Mouse (Mus musculus) fibroblast of lung, adult 2 months (primary cell): Measurements from ENCODE around the gene Zc3hav1.

Source experiments
- DNase-seq: peaks from one replicate; pipeline ENCODE4 v3.0.0-alpha.2; 2011; ENCODE audit warnings: low read depth

The Zc3hav1 gene

DNA sequence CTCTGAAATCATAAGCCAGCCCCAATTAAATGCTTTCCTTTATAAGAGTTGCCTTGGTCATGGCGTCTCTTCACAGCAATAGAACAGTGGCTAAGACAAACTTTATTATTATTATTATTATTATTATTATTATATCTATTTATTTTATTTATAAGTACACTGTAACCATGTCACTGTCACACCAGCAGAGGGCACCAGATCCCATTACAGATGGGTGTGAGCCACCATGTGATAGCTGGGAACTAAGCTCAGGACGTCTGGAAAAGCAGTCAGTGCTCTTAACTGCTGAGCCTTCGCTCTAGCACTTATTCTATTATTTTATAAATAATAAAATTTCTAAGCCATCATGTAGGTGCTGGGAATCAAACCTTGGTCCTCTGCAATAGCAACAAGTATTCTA is 60.7 kb downstream of the Zc3hav1 start:
- DNase-seq: no peak

DNA sequence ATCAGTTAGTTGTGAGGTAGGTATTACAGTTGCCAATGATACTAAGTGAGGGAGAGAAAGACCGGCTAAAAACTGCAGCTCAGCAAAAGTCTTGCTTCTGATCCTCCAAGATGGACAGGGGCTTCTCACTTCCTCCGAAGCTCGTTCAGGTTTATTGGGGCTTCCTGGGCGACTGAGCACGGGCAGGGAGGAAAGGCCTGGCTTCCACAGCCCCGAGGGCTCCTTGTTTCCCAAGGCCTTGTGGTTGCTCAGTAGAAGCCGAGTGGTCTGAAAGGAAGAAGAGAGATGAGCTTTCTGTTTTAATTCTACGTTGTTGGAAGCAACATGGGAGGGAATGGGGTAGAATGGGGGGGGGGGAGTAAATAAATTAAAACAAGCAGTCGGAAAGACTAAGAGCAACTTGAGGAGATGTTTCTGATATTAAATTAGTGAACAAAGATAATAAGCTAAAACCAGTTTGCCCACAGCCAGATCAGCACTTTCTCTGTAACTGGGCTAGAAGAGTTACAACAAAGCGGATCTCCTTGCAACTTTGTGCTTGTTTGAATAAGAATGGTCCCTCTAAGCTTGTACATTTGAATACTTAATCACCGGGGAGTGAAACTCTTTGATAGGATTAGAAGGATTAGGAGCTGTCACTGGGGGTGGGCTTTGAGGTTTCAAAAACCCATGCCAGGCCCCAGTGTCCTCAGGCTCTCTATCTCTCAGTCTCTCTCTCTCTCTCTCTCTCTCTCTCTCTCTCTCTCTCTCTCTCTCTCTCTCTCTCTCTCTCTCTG is 61.3 kb downstream of the Zc3hav1 start:
- DNase-seq: no peak

DNA sequence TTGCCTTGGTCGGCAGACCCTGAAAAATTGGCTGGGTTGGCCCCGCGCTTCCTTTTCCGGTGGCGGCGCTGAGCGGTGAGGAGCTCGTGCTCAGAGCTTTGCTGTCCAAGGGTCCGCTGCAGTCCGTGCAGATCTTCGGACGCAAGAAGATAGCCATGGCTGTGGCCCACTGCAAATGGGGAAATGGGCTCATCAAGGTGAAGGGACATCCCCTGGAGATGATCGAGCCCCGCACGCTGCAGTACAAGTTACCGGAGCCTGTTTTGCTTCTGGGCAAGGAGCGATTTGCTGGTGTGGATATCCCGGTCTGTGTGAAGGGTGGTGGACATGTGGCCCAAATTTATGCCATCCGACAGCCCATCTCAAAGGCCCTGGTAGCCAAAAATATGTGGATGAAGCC is 70.0 kb downstream of the Zc3hav1 start:
- no peak for DNase-seq

DNA sequence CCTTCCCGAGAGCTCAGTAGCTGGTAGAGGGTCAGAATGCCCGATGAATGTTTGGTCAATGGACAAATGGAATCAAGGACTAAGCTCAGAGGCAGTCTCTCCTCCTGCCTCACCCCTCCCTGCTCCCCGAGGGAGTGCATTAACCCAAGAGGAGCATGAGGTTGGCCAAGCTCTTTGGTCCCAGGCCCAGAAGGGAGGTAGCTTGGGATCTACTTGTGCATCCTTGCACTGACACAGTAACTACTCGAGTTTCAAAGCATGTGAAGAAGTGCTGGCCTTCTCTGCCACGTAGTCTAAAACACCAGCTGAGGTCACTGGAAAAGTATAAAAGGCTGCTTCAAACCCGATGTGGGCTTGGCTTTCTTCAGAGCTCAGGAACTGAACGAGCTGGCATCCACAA is 89.9 kb downstream of the Zc3hav1 start:
- peak; percentile 10 for DNase-seq

DNA sequence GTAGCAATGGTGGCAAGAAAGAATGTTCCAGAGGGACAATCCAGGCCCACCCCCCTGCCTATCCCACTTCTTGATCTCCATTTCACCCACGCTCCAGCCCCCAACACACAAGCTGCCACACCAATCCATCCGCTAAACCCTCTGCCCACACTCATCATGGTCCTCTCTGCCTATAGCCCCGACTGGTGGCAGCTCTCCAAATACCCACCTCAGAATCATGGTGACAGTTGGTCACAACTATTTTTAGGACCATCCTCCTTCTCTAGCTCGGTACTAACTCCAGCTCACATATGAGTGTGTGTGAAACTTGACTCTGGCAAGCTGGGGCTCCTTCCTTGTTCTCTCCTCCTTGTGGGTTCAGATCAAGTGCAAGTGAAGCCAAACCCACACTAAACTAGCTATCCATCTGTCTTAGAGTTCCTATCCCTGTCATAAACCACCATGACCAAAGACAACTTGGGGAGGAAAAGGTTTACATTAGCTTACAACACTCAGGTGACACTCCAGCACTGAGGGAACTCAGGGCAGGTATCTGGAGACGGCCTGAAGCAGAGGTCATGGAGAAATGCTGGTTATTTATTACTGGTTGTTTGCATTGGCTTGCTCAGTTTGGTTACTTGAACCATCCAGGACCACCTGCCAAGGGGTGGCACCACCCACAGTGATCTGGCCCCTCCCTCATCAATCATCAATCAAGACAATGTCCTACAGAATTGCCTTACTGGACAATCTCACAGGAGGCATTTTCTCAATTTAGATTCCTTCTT is 90.8 kb downstream of the Zc3hav1 start:
- DNase-seq: no peak

DNA sequence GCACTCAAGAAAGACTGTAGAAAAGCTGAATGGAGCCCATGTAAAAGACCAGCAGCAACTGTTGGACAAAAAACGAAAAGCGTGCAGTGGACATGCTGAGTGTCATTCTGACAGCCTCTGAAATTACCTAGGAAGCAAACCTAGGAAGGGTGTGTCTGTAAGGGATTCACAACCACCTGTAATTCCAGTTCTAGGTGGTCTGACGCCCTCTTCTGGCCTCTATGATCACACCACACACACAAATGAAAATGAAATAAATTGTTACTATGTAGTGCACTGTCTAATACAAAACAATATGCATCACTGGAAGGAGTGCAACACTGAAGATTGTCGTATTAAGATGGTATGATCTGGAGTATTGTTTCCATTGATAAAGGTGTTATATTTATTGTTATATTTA is 92.5 kb downstream of the Zc3hav1 start:
- DNase-seq: no peak

DNA sequence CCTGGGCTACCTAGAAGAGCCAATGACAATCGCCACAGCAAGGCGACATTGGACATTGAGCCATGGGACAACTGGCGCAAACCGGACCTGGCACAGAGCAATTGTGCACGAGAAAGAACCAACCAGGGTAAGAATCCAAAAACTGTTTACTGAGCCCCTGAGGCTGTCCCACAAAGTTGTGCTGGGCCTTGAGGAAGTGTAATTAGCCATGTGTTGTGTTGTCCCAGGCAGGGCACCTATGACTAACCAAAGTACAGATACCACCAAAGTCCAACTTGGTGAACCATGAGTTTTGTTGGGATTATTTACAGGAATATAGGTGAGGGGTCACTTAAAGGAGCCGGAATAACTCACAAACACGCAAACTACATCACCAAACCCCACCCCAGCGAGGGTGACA is 96.9 kb downstream of the Zc3hav1 start:
- no peak for DNase-seq

DNA sequence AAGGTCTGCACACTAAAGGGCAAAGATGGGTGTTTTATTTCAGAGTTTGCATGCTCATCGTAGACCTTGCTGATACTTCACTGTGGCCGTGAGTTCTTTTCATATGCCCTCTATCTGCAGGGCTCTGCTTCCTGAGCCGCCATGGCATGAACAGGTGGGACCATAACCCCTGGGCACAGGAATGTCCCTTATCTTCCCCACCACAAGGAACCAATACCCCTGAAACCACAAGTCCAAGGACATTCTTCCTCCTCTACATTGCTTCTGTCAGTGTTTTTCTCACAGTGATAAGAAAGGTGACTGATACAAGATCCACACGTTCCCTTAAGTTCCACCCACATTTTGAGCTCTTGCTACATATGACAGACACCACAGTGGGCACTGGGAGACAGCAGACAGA is 97.6 kb downstream of the Zc3hav1 start:
- DNase-seq: no peak

DNA sequence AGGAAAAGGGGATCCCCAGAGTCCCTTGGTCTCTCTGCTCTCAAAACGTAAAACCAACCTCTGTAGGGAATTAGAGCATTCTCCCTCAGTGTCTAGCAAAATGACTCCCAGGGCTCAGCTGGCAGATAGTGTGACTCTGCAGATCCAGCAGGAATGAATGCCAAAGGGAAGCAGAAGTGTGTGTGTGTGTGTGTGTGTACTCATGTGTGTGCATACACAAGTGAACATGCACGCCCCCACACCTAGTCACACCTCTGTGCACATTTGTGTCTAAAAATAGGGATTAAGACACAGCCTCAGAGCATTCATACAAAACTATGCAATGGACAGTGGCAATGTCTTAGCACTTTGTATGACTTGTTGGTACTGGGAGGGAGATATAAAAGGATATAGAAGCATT is 98.6 kb downstream of the Zc3hav1 start:
- DNase-seq: no peak
